Mouse (Mus musculus) ovary, postnatal 10 days (tissue): ENCODE results near the gene Cd70.
A peak's percentile ranks its signal among the peaks of the same experiment; 100 is the strongest.

Experiments
- DNase-seq: peaks from one replicate; pipeline ENCODE4 v3.0.0; 2022; ENCODE audit warnings: low spot score

The Cd70 gene

GRCm38 (mm10) chr17:57098321-57098720, 51.3 kb downstream of the Cd70 start:
- DNase-seq: no peak

- peak; percentile 77 for DNase-seq
Observed at GRCm38 (mm10) chr17:57096623-57096920, 53.0 kb downstream of the Cd70 start.
